Mouse (Mus musculus) neural tube, embryonic 15.5 days (tissue): ENCODE measurements at regions not wholly inside any gene's neighbourhood (a gene's known extent, or its start where the extent isn't known, plus 50 kb on each side); places are given as distances from the start of the nearest gene placed in this dataset.

Experiments used
- ATAC-seq: fragments of 200-750 bp; cut with Nextera tagmentation; 2 replicates; pipeline ENCODE4 v1.8.0; 2017; ENCODE audit warnings: mild to moderate bottlenecking, moderate TSS enrichment, moderate library complexity; ENCODE audit not compliant: low FRiP score
- H3K27ac ChIP-seq: fragments of 300-500 bp; sonication (generic); replicated peaks from 2 replicates; pipeline ENCODE4 v1.5.1; 2015; ENCODE audit warnings: mild to moderate bottlenecking, inconsistent platforms
- H3K27me3 ChIP-seq: fragments of 300-500 bp; sonication (generic); replicated peaks from 2 replicates; pipeline ENCODE4 v1.6.1; 2015; ENCODE audit warnings: inconsistent platforms
- H3K36me3 ChIP-seq: fragments of 300-500 bp; sonication (generic); 2 replicates; pipeline ENCODE4 v1.6.1; 2015; ENCODE audit warnings: inconsistent platforms
- H3K4me1 ChIP-seq: fragments of 300-500 bp; sonication (generic); 2 replicates; pipeline ENCODE4 v1.6.1; 2015; ENCODE audit warnings: inconsistent platforms
- H3K4me2 ChIP-seq: fragments of 300-500 bp; sonication (generic); 2 replicates; pipeline ENCODE4 v1.6.1; 2015; ENCODE audit warnings: inconsistent platforms, mild to moderate bottlenecking, moderate library complexity
- H3K4me3 ChIP-seq: fragments of 300-500 bp; sonication (generic); replicated peaks from 2 replicates; pipeline ENCODE4 v1.5.1; 2015; ENCODE audit warnings: mild to moderate bottlenecking, inconsistent platforms
- H3K9ac ChIP-seq: fragments of 300-500 bp; sonication (generic); replicated peaks from 2 replicates; pipeline ENCODE4 v1.6.1; 2015; ENCODE audit warnings: mild to moderate bottlenecking, inconsistent platforms
- H3K9me3 ChIP-seq: fragments of 300-500 bp; sonication (generic); replicated peaks from 2 replicates; pipeline ENCODE4 v1.6.1; 2016; ENCODE audit warnings: inconsistent platforms
- WGBS: fragments of 180-500 bp; shearing (Covaris S2); methylation state at CpG from one replicate; pipeline ENCODE4 v1.1.7; 2015; ENCODE audit warnings: mixed read lengths; 5-methylcytosine and 5-hydroxymethylcytosine counted together

DNA sequence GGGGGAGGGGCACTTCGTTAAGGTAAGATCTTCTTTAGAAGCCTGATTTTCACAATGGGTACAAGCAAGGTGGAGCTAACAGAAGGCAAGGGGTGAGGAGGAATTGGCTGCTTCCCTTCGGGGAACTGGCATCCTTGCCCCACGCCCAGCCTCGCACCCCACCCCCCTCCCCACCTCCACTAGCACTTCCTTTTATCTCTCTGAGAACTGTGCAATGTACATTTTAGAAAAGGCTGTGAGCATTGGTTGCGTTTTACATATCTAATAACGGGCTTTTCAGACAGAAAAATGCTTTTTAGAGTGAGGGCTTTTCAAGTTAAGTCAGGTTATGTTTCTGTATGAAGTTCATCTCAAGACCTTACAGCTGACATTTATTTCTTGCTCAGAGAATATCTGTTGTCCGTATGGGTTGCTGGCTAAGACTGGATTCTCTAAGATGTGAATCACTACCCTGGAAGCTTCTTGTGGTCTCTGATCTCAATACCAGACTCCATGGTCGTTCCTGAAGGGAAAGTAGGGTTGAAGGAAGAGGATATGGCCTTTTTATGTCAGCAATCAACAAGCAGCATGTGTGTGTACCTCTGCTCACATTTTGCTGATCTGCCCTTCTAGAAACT is 199.1 kb downstream of the Klf6 start:
- Histone ChIP-seq H3K4me2 (no peak overlapping the region), H3K4me1 (0 out of 2 replicates have a peak, but pooled peaks cover 5% of the 10 kb centered on the region), H3K4me3 (no peak overlapping the region), H3K36me3 (no peaks in the 10 kb centered on the region), H3K9ac (no peak overlapping the region), H3K27me3 (no peaks in the 10 kb centered on the region), H3K9me3 (no peaks in the 10 kb centered on the region), H3K27ac (no peak overlapping the region)
- ATAC-seq, result no peak
- 69% methylated on average over 8 of the region's 8 CpGs for WGBS

DNA sequence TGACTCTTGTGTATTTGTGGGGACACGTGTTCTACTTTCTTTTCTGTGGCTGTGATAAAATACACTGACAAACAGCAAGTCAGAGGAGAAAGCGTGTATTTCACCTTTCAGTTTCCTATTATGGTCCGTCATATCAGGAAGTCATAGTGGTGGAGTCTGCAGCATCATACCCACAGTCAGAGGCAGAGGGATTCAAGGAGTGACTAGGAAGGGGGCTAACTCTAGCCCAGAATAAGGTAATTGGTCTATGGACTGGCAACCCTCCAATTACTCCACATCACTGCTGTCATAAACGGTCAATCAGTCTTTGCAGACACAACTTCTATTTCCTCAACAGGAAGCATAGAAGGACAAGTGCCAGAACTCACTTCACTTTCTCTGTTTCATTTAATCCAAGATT is 201.0 kb downstream of the Klf6 start:
- H3K9me3 ChIP-seq, result no peaks in the 10 kb centered on the region
- no peak overlapping the region for H3K4me3 ChIP-seq
- H3K36me3 ChIP-seq, result no peaks in the 10 kb centered on the region
- no peak overlapping the region for H3K4me2 ChIP-seq
- H3K27me3 ChIP-seq, result no peaks in the 10 kb centered on the region
- no peak overlapping the region for H3K27ac ChIP-seq
- ATAC-seq, result no peak
- WGBS, result 85% methylated on average over 4 of the region's 4 CpGs
- H3K4me1 ChIP-seq, result 0 out of 2 replicates have a peak, but pooled peaks cover 5% of the 10 kb centered on the region
- H3K9ac ChIP-seq, result no peak overlapping the region

DNA sequence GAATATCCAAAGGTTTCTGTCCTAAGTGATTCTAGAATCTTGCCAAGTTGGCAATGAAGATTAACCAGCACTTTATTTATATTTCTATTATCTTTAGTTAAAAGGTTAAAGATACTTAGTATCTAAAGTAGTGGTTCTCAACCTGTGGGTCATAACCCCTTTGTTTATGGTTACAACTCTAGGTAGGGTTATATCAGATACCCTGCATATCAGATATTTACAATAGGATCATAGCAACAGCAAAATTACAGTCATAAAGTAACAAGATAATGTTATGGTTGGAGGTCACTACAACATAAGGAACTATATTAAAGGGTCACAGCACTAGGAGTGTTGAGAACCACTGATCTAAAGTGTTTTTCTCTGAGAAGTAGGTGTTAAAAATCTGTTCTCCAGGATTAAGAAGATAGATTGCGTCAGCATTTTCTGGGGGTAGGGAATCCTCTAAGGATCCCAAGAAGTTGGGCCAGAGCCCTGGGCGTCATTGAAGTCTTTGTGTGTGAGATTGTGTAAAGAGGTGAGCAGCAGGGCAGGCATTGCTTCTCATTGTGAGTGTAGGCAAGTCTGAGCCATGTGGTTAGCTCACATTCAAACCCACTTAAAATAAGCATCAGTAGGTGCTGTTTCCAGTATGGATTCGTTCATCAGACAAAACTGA is 201.6 kb downstream of the Klf6 start:
- Histone ChIP-seq H3K4me3 (no peak overlapping the region), H3K27ac (no peak overlapping the region), H3K27me3 (no peaks in the 10 kb centered on the region), H3K36me3 (no peaks in the 10 kb centered on the region), H3K9me3 (no peaks in the 10 kb centered on the region), H3K9ac (no peak overlapping the region), H3K4me2 (no peak overlapping the region), H3K4me1 (0 out of 2 replicates have a peak, but pooled peaks cover 5% of the 10 kb centered on the region)
- ATAC-seq, result no peak
- WGBS, result 83% methylated on average over 3 of the region's 3 CpGs

DNA sequence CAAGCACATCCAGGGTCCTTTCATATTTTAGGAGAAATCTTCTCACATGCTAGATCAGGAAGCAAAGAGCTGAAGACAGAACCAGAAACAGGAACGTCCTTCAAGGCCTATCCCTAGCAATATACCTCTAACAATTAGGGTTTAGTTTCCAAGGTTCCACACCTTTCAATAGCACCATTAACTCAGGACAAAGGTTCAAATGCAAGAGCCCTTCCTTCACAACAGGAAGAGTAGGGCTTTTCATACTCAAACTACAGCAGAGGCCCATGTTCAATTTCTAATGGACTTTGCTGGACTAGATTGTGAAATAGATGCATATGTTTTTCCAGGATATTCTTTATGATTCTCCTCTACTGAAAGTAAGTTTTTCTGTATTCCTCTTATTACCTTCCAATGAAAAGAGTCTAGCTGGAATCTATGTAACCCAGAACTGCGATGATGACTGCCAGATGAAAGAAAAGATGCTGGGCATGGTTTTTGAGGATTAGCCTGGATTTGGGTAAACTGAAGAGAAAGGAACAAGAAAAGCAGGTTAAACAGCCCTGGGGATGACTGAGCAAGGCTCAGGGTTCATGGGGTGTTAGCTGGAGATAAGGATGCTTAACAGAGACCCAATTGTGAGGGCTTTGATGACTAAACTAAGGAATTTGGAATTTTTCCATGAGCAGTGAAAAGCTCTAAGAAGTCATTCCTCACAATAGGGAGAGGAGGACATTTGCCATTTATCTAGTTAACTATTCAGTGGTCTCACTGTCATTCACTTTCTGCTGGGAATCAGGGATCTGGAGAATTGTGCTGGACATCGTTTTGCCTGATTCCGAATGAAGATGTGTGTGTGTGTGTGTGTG is 215.9 kb downstream of the Klf6 start:
- 82% methylated on average over 4 of the region's 4 CpGs for WGBS
- Histone ChIP-seq H3K27ac (no peak overlapping the region), H3K4me1 (no peaks in the 10 kb centered on the region), H3K9me3 (no peaks in the 10 kb centered on the region), H3K4me2 (no peak overlapping the region), H3K27me3 (no peaks in the 10 kb centered on the region), H3K9ac (no peak overlapping the region), H3K4me3 (no peak overlapping the region), H3K36me3 (no peaks in the 10 kb centered on the region)
- no peak for ATAC-seq

DNA sequence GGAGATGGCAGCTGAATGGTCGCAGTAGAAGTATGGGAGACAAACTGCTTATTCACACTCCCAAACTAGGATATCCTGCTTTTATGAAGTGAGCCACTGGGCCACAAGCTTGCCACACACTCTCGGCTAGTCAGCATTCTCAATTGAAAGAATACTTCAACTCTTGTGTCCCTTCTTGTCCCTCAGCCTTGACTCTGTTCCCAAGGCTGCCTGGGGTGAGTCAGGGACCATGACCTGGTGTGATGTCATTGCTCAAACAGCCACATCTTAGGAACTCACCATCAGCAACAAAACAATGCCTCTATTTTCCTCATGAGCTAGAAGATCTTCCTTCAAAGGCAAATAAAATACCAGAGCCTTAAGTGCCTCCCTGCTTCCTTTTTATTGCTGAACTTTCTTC is 224.6 kb downstream of the Klf6 start:
- ATAC-seq, result no peak
- WGBS, result 49% methylated on average over 2 of the region's 2 CpGs
- H3K36me3 ChIP-seq, result no peaks in the 10 kb centered on the region
- H3K27ac ChIP-seq, result no peak overlapping the region
- no peaks in the 10 kb centered on the region for H3K27me3 ChIP-seq
- no peak overlapping the region for H3K4me3 ChIP-seq
- H3K4me1 ChIP-seq, result no peaks in the 10 kb centered on the region
- no peak overlapping the region for H3K9ac ChIP-seq
- H3K9me3 ChIP-seq, result no peaks in the 10 kb centered on the region
- H3K4me2 ChIP-seq, result no peak overlapping the region

DNA sequence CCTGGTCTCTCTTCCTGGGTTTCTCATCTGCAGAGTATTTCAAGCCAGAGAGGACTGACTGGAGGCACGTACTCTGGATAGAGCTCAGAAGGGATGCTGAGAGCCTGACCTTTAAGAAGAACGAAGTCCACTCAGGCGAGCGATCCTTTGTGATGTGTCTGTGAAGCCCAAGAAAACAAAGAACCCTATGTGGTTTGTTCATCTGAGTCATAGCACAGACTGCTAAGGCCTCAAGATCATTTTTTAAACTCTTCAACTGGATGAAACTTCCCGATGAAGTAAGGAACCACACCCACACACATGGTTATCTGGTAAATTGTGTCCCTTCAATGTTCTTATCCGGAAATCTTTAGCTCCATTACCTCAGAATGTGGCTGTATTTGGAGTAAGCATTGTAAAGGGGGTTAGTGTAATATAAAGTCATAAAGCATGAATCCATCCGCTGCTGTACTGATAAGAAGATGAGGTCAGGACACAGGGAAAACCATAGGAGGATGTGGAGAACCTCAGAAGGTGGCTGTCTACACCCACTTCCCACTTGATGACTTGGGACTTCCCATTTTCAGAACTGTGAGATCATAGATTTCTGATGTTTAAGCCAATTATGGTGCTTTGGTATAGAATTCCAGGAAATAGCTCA is 247.9 kb downstream of the Klf6 start:
- no peak overlapping the region for H3K4me2 ChIP-seq
- no peaks in the 10 kb centered on the region for H3K27me3 ChIP-seq
- no peaks in the 10 kb centered on the region for H3K36me3 ChIP-seq
- no peak for ATAC-seq
- no peak overlapping the region for H3K27ac ChIP-seq
- no peak overlapping the region for H3K9ac ChIP-seq
- 88% methylated on average over 7 of the region's 7 CpGs for WGBS
- no peaks in the 10 kb centered on the region for H3K4me1 ChIP-seq
- H3K9me3 ChIP-seq, result no peaks in the 10 kb centered on the region
- no peak overlapping the region for H3K4me3 ChIP-seq

DNA sequence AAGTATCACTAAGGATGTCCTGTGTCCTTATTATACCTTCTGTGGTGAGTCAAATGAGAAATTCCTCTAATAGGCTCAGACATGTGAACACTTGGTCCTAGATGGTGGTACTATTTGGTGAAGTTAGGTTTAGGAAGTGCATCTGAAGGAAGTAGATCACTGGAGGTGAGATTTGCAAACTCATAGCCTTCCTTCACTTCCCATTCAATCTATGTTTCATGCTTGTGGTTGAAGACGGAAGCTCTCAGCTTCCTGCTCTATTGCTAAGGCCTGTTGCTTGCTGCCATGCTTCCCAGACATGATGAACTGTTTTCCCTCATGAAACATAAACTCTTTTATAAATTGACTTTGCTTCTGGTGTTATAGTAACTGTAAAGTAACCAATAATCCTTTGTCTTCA is 258.4 kb downstream of the Klf6 start:
- ATAC-seq, result no peak
- Histone ChIP-seq H3K4me1 (no peaks in the 10 kb centered on the region), H3K9ac (no peak overlapping the region), H3K4me3 (no peak overlapping the region), H3K9me3 (no peaks in the 10 kb centered on the region), H3K36me3 (no peaks in the 10 kb centered on the region), H3K27me3 (no peaks in the 10 kb centered on the region), H3K4me2 (no peak overlapping the region), H3K27ac (no peak overlapping the region)
- 96% methylated on average over 1 of the region's 1 CpGs for WGBS

DNA sequence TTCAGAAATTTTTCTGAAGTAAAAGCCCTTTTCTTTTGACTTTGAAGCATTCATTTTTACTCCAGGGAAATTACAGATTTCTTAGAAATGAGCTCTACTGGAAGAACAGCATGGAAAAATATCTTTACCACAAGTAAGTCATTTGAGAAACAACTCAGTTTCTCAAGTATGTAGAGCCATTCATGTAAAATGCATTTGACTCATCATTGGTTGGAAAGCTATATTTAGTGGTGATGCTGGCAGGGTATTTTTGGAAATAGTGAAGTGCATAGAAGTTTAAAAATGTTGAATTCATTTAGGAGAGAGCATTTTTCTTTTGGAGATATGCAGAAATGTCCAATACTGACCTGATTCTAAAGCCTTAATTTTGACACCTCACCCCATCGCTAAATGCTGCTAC is 266.0 kb downstream of the Klf6 start:
- Histone ChIP-seq H3K27ac (no peak overlapping the region), H3K4me1 (no peaks in the 10 kb centered on the region), H3K4me3 (no peak overlapping the region), H3K36me3 (no peaks in the 10 kb centered on the region), H3K4me2 (no peak overlapping the region), H3K9me3 (no peaks in the 10 kb centered on the region), H3K9ac (no peak overlapping the region), H3K27me3 (no peaks in the 10 kb centered on the region)
- WGBS, result 97% methylated on average over 1 of the region's 1 CpGs
- ATAC-seq, result no peak

DNA sequence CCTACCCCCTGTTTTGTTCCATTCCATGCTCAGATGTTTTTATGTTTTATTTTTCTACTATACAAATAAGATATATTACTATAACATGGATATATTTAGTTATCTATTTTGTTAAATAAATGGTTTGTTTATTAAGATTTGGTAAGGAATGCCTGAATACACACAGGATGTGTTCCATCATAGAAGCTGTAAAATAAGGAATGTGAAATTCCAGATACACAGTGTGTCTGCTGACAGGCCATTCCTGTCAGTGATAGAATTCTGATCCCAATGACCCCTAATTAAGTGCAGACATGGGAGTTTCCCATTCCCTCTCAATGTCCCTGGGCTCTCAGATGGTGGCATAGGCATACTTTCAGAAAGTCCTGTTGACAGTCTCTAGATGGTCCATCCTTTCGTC is 267.6 kb downstream of the Klf6 start:
- Histone ChIP-seq H3K4me3 (no peak overlapping the region), H3K9ac (no peak overlapping the region), H3K4me2 (no peak overlapping the region), H3K4me1 (no peaks in the 10 kb centered on the region), H3K9me3 (no peaks in the 10 kb centered on the region), H3K27ac (no peak overlapping the region), H3K27me3 (no peaks in the 10 kb centered on the region), H3K36me3 (no peaks in the 10 kb centered on the region)
- WGBS, result 91% methylated on average over 1 of the region's 1 CpGs
- ATAC-seq, result no peak

DNA sequence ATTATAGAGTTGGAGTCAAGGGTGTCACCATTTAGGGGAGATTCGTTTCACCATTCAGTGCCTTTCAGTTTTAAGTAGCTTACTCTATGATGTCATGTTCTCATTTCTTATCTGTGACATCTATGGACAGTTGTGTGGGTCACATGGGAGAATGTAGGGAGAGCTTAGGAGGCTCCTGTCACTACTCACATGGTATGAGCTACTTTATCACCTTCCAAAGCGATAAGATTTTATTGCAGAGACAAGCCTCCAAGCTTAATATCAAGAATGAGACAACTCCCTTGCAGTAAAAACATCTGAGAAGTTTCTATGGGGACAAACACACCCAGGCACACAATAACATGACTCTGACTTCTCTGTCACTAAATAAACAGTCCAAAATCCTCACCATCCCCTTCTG is 270.1 kb downstream of the Klf6 start:
- Histone ChIP-seq H3K9ac (no peak overlapping the region), H3K9me3 (no peaks in the 10 kb centered on the region), H3K27ac (no peak overlapping the region), H3K4me3 (no peak overlapping the region), H3K36me3 (no peaks in the 10 kb centered on the region), H3K27me3 (no peaks in the 10 kb centered on the region), H3K4me2 (no peak overlapping the region), H3K4me1 (no peaks in the 10 kb centered on the region)
- WGBS, result 78% methylated on average over 2 of the region's 2 CpGs
- ATAC-seq, result no peak

DNA sequence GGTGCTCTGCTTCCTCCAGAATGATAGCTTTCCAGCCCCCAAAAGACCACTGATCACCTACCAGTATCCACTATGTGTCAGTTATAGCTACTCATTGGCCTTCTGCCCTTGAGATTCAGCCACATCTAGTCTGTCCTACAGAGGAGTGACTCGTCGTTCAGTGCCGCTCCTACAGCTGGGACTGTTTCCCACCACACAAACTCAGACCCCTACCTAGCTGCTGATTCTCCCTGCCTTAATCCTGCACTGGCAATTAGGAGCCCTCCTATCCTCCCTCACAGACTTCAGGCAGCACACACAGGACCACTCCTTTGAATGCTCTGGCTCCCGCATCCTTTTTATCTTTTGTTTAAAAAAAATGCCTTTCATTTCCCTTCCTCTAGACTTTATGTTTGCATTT is 275.9 kb downstream of the Klf6 start:
- no peak overlapping the region for H3K27ac ChIP-seq
- no peaks in the 10 kb centered on the region for H3K9me3 ChIP-seq
- H3K36me3 ChIP-seq, result no peaks in the 10 kb centered on the region
- no peak overlapping the region for H3K4me2 ChIP-seq
- H3K4me1 ChIP-seq, result no peaks in the 10 kb centered on the region
- no peak for ATAC-seq
- 21% methylated on average over 4 of the region's 4 CpGs for WGBS
- no peak overlapping the region for H3K4me3 ChIP-seq
- H3K27me3 ChIP-seq, result no peaks in the 10 kb centered on the region
- no peak overlapping the region for H3K9ac ChIP-seq
